Comparison of ENCODE assay signal across 1 mouse cellular context in genomic region chr11:116087194-116088130, GRCm38 (mm10).
TF ChIP-seq lines count a peak whose summit lies in the region.

No protein-coding gene starts in this region.

TF ChIP-seq in myocyte, 11 proteins besides CTCF, POLR2A, EP300 and RAD21:
- TF ChIP-seq USF1 (IDR thresholded peaks at IDR 0.05; ENCODE audit: low read depth) (no peak), MYOD1 (IDR thresholded peaks at IDR 0.05; ENCODE audit: control insufficient read depth in 1 of 3, insufficient read length in 2 of 3, low read depth in 2 of 3) (peak in 2 of 3 experiments; percentile 42 to 60), REST (IDR thresholded peaks at IDR 0.05; ENCODE audit: insufficient read depth, insufficient read length) (no peak), SRF (IDR thresholded peaks at IDR 0.05; ENCODE audit: control insufficient read depth, insufficient read length, low read depth) (no peak), CEBPB (IDR thresholded peaks at IDR 0.05; ENCODE audit: insufficient read depth, poor library complexity, severe bottlenecking) (0 out of 2 replicates have a peak, but pooled peaks have one; percentile 16), MYOG (IDR thresholded peaks at IDR 0.05; ENCODE audit: control insufficient read depth in 1 of 3, insufficient read depth in 1 of 3, insufficient read length in 2 of 3, low read depth in 2 of 3) (peak in 2 of 3 experiments; percentile 11 to 55), TCF3 (IDR thresholded peaks at IDR 0.05; ENCODE audit: insufficient read length, low read depth) (no peak)
